Mouse (Mus musculus): ENCODE data around the gene Lmbr1l. TPM values are rescaled to one million over a fixed set of nuclear protein-coding genes. Genes with fewer than 3 reads are reported as not detected.
A peak's percentile ranks its signal among the peaks of the same experiment; 100 is the strongest.

The Lmbr1l gene
- polyA plus RNA-seq, 1 experiment from 2014 or later = 11.6 TPM

GRCm38 (mm10) chr15:98897928-98898800, 19.9 kb downstream of the Lmbr1l start, which contains the start of gene Dhh:
Gene Dhh (minus strand): TSS chr15:98898540.
- peaks cover under 1% of the 10 kb centered on the region; the same call in 1 of the 2 replicates for H3K36me3 ChIP-seq (ENCODE audit: insufficient read depth, low read length)
- H3K4me2 ChIP-seq (ENCODE audit: low read length) = peak within 1 kb of the TSS; percentile 50
- peaks cover 39% of the 10 kb centered on the region for H3K27me3 ChIP-seq (ENCODE audit: insufficient read depth, low read length)
- H3K9ac ChIP-seq (ENCODE audit: low read depth, low read length) = 0 out of 2 replicates have a peak within 1 kb of the TSS, but pooled peaks have one; percentile 14
- H3K9me3 ChIP-seq (replicated peaks; ENCODE audit: low read length) = no peaks in the 10 kb centered on the region
- no peak for TF ChIP-seq CTCF (IDR thresholded peaks at IDR 0.05; ENCODE audit: low read depth)
- ATAC-seq (replicated peaks; ENCODE audit: low FRiP score, low read depth) = no peak
- H3K4me3 ChIP-seq (replicated peaks; ENCODE audit: low read depth, low read length) = peak within 1 kb of the TSS; percentile 28
- H3K27ac ChIP-seq = no peak within 1 kb of the TSS
- peak; percentile 52 for DNase-seq (ENCODE audit: low spot score)
- 1% methylated on average over 41 of the region's 41 CpGs for WGBS
- peaks cover 33% of the 10 kb centered on the region for H3K4me1 ChIP-seq (replicated peaks; ENCODE audit: insufficient read depth, low read length)

- Histone ChIP-seq H3K36me3 (ENCODE audit: insufficient read depth, low read length) (no peaks in the 10 kb centered on the region), H3K9ac (ENCODE audit: low read depth, low read length) (no peak overlapping the region), H3K4me2 (ENCODE audit: low read length) (peak overlapping the region; percentile 50), H3K27ac (no peak overlapping the region), H3K4me1 (replicated peaks; ENCODE audit: insufficient read depth, low read length) (peaks cover 33% of the 10 kb centered on the region), H3K4me3 (replicated peaks; ENCODE audit: low read depth, low read length) (no peak overlapping the region; the same call in 1 of the 2 replicates), H3K27me3 (ENCODE audit: insufficient read depth, low read length) (peaks cover 42% of the 10 kb centered on the region), H3K9me3 (replicated peaks; ENCODE audit: low read length) (no peaks in the 10 kb centered on the region)
- DNase-seq (ENCODE audit: low spot score) (peak; percentile 38), ATAC-seq (replicated peaks; ENCODE audit: low FRiP score, low read depth) (no peak)
- WGBS = 5% methylated on average over 10 of the region's 10 CpGs
- TF ChIP-seq CTCF (IDR thresholded peaks at IDR 0.05; ENCODE audit: low read depth) = no peak
Measured at GRCm38 (mm10) chr15:98897495-98897894, 20.5 kb downstream of the Lmbr1l start.

- Histone ChIP-seq H3K9ac (ENCODE audit: low read depth, low read length) (peak overlapping the region; percentile 35; the same call in 1 of the 2 replicates), H3K27me3 (ENCODE audit: insufficient read depth, low read length) (peaks cover 42% of the 10 kb centered on the region), H3K4me1 (replicated peaks; ENCODE audit: insufficient read depth, low read length) (peaks cover 33% of the 10 kb centered on the region), H3K27ac (peak overlapping the region; percentile 42; the same call in 1 of the 2 replicates), H3K9me3 (replicated peaks; ENCODE audit: low read length) (no peaks in the 10 kb centered on the region), H3K4me2 (ENCODE audit: low read length) (peak overlapping the region; percentile 57), H3K4me3 (replicated peaks; ENCODE audit: low read depth, low read length) (peak overlapping the region; percentile 29), H3K36me3 (ENCODE audit: insufficient read depth, low read length) (no peaks in the 10 kb centered on the region)
- 4% methylated on average over 41 of the region's 41 CpGs for WGBS
- TF ChIP-seq CTCF (IDR thresholded peaks at IDR 0.05; ENCODE audit: low read depth) = 0 out of 2 replicates have a peak, but pooled peaks have one; percentile 2
- ATAC-seq (replicated peaks; ENCODE audit: low FRiP score, low read depth) (no peak), DNase-seq (ENCODE audit: low spot score) (peak; percentile 40)
Measured at GRCm38 (mm10) chr15:98895635-98896589, 22.1 kb downstream of the Lmbr1l start.

GRCm38 (mm10) chr15:98894746-98895634, 23.0 kb downstream of the Lmbr1l start:
- H3K27me3 ChIP-seq (ENCODE audit: insufficient read depth, low read length) = peaks cover 42% of the 10 kb centered on the region
- 0 out of 2 replicates have a peak overlapping the region, but pooled peaks have one; percentile 42 for H3K27ac ChIP-seq
- H3K4me2 ChIP-seq (ENCODE audit: low read length) = peak overlapping the region; percentile 97
- H3K9ac ChIP-seq (ENCODE audit: low read depth, low read length) = peak overlapping the region; percentile 35; the same call in 1 of the 2 replicates
- ATAC-seq (replicated peaks; ENCODE audit: low FRiP score, low read depth) (no peak), DNase-seq (ENCODE audit: low spot score) (no peak)
- peaks cover 33% of the 10 kb centered on the region for H3K4me1 ChIP-seq (replicated peaks; ENCODE audit: insufficient read depth, low read length)
- TF ChIP-seq CTCF (IDR thresholded peaks at IDR 0.05; ENCODE audit: low read depth) = no peak
- WGBS = 8% methylated on average over 38 of the region's 38 CpGs
- H3K36me3 ChIP-seq (ENCODE audit: insufficient read depth, low read length) = no peaks in the 10 kb centered on the region
- H3K4me3 ChIP-seq (replicated peaks; ENCODE audit: low read depth, low read length) = peak overlapping the region; percentile 51
- no peaks in the 10 kb centered on the region for H3K9me3 ChIP-seq (replicated peaks; ENCODE audit: low read length)

GRCm38 (mm10) chr15:98893940-98894745, 23.9 kb downstream of the Lmbr1l start, which contains the start of gene Rhebl1:
Gene Rhebl1 (minus strand): TSS chr15:98894540.
- DNase-seq (ENCODE audit: low spot score) = peak; percentile 33
- Histone ChIP-seq H3K27ac (0 out of 2 replicates have a peak within 1 kb of the TSS, but pooled peaks have one; percentile 42), H3K4me2 (ENCODE audit: low read length) (peak within 1 kb of the TSS; percentile 97), H3K36me3 (ENCODE audit: insufficient read depth, low read length) (no peaks in the 10 kb centered on the region), H3K9me3 (replicated peaks; ENCODE audit: low read length) (no peaks in the 10 kb centered on the region), H3K9ac (ENCODE audit: low read depth, low read length) (peak within 1 kb of the TSS; percentile 55), H3K4me3 (replicated peaks; ENCODE audit: low read depth, low read length) (peak within 1 kb of the TSS; percentile 51), H3K27me3 (ENCODE audit: insufficient read depth, low read length) (peaks cover 41% of the 10 kb centered on the region), H3K4me1 (replicated peaks; ENCODE audit: insufficient read depth, low read length) (peaks cover 33% of the 10 kb centered on the region)
- under 1% methylated on average over 77 of the region's 77 CpGs for WGBS
- no peak for TF ChIP-seq CTCF (IDR thresholded peaks at IDR 0.05; ENCODE audit: low read depth)
- no peak for ATAC-seq (replicated peaks; ENCODE audit: low FRiP score, low read depth)
